Mouse (Mus musculus): ENCODE results near the gene Il17ra. TPM values are rescaled to one million over a fixed set of nuclear protein-coding genes. Genes with fewer than 3 reads are reported as not detected.
A peak's percentile ranks its signal among the peaks of the same experiment; 100 is the strongest.

Il17ra gene
- total RNA-seq, 2 experiments from 2014 or later, result 23.1 to 25.9 TPM

DNA sequence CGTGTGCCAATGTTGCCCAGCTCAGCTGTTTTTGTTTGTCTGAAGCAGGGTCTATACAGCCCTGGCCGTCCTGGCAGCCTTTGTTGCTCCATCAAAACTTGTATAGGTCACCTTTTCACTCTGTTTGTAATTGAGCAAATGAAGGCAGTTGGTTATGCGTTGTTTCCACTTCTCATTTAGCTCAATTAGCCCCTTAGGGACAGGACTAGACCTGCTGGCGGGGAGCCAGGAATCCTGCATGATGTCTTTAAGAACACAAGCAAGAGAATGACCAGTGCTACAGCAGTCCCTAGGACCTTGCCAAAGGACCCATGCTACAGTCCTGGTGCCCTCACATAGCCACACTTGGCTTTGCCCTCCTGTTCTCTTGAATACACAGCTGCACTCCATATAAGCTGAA lies 42.5 kb downstream of the Il17ra start:
- ATAC-seq (replicated peaks; ENCODE audit: poor library complexity), result no peak

DNA sequence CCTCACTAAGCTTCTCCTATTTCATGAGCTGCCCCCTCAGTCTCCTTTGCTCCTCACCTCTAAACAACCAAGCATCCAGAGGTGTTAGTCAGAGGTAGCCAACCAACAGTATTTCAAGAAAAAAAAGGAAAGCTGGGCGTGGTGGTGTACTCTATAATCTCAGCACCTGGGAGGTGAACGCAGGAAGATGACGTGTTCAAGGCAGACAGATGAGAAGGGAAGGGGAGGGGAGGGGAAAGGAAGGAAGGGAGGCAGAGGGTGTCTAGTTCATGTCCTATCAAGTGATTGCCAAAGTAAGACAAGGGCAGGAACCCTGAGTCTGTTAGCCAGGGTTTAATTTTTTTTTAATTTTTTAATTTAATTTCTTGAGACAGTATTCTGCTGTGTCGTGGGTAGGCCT lies 45.6 kb downstream of the Il17ra start:
- ATAC-seq (replicated peaks; ENCODE audit: poor library complexity), result no peak

DNA sequence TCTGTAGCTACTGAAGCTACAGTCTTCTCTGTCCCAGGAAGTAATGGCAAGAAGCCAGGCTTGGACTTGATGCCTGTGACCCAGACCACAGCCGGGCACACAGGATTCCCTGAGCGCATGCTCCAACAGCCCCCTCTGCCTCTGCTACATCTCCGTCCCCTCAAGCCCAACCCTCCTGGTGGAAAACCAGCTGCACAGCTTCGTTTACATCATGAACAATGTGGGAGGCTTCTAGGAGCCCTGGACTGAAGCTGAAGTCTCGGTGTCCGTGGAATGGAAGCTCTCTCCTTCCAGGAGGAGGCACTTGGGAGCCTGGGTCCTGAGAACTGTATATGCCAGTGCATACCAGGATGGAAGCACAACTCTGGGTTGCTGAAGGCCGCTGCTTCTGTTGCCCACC lies 46.9 kb downstream of the Il17ra start:
- ATAC-seq (replicated peaks; ENCODE audit: poor library complexity), result no peak

DNA sequence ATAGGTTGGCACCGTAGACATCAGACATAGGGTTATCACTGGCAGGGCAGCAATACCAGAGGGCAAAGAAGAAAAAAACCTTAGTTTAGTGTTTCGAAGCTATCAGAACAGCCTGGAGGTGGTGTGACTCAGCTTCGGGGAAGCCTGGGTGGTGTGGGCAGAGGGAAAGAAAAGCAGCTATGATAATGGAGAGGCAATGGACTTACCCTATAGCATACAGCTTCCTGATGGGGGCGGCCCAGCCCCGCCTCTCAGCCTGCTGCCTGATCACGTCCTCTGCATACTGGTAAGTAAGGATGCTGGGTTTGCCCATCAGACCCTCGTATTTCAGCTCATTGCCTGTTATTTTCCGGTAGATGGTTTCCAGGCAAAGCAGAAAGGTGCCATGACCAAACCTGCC lies 47.4 kb downstream of the Il17ra start:
- ATAC-seq (replicated peaks; ENCODE audit: poor library complexity), result peak; percentile 66

DNA sequence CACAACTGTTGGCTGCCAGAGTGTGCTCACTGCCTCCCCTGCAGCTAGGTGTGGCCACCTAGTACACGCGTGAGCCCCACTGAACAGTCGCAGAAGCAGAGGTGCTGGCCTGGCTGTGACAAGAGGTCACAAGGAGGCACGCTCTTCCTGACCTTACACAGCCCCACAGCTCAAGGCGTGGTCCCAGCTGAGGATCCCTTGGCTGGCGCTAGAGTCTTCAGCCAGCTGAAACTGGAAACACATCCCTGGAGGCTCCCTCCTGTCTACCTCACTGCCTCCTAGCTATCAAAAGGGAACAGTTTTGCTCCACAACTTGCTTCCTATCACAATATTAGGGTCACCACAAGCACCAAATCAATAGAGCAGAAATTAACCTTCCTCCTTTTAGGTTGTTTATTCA lies 48.2 kb downstream of the Il17ra start:
- no peak for ATAC-seq (replicated peaks; ENCODE audit: poor library complexity)

DNA sequence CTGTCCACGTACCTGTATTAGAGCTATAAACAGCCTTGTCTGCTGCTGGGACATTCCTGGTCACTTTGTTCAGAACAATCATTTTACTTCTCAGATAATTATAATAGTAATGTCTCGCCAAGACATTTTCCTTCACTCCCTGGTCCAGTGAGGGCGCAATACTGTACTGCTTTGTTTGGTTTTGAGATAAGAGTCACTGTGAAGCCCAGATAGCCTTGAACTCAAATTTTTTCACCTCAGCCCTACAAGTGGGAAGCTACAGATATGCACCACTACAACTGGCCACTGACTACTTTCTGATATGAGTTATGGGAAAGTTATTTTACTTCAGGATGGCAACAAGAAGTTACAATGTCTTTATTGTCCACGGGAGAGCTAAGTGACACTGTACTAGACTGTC lies 53.4 kb downstream of the Il17ra start:
- ATAC-seq (replicated peaks; ENCODE audit: poor library complexity), result peak; percentile 97

DNA sequence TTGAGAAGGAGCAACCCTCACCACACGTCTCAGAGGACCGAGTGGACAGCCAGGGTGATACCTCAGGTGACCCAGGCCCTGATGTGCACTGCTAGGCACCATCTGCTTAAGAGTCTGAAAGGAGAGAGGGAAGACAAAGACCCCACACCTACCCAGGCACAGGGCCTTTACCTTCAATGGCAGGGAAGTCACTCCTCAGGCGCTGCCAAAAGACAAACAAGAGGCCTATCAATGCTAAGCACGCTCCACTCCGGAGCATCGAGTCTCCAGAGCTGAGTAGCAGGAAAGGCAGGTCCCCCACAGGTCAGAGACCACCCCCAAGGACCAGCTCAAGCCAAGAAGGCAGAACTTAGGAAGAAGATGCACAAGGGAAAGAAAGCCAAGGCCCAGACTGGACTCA lies 53.8 kb downstream of the Il17ra start:
- peak; percentile 14; the same call in 1 of the 2 replicates for ATAC-seq (replicated peaks; ENCODE audit: poor library complexity)

DNA sequence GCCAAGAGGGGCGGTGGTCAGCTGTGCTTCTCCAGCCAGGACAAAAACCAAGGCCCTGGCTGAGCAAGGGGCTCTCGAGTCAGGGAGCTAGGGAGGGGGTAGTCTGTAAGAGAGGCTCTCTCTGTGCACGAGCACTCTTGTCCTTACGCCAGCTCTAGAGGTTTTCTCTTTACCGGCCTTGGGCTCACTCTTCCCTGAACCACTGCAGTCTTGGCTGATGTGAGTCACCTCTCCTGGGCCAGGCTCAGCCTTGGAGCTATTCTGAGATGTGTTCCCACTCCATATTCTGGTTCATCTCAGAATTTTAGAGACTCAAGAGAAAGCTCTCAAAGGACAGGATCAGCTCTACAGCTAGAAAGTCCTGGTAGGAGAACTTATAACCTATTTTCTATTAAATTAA lies 54.3 kb downstream of the Il17ra start:
- no peak for ATAC-seq (replicated peaks; ENCODE audit: poor library complexity)

DNA sequence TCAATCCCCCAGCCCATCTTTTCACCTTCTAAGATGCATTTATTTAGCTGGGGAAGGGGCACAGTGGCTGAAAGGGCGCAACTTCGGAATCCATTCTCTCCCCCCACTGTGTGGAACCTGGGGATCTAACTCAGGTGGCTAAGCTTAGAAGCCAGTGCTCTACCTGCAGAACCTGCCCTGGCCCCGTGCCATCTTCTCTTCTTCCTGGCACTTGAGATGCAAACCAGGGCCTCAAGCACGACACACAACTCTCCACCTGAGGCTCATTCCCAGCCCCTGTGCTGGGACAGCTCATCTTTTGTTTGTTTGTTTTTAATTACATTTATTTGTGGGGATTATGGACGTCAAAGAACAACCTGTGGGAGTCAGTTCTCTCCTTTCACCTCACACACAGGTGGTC lies 56.6 kb downstream of the Il17ra start:
- ATAC-seq (replicated peaks; ENCODE audit: poor library complexity), result no peak

DNA sequence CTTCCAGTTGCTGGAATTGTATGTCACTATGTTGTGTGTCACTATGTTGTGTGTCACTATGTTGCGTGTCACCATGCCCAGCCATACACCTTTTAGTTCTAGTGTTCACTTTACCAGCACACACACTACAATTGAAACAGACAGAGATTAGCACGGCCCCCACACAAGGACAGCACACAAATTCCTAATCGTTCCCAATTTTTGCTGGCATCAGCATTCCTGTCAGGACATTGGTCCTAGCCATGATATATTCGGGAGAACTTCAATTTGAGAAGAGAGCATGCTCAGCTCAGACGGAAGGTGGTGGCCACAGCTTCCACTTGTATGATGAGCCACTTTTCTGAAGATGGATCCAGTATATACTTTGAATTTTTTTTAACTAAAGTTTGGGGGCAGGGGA lies 61.7 kb downstream of the Il17ra start:
- no peak for ATAC-seq (replicated peaks; ENCODE audit: poor library complexity)

DNA sequence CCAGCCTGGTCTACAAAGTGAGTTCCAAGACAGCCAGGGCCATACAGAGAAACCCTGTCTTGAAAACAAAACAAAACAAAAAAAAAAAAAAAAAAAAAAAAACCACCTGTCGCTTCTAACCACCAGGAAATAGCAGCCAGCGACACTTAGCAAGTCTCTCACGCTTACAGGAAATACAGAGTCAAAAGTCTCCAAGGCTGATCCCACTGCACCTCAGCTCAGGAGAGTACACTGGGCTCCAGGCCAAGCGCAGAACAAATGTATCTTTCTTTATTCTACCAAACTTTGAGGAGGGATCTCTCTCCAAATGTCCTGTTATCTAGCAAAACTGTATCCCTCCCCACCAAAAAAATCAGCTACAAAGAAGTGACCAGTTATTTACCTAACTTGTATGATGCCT lies 66.1 kb downstream of the Il17ra start:
- no peak for ATAC-seq (replicated peaks; ENCODE audit: poor library complexity)

DNA sequence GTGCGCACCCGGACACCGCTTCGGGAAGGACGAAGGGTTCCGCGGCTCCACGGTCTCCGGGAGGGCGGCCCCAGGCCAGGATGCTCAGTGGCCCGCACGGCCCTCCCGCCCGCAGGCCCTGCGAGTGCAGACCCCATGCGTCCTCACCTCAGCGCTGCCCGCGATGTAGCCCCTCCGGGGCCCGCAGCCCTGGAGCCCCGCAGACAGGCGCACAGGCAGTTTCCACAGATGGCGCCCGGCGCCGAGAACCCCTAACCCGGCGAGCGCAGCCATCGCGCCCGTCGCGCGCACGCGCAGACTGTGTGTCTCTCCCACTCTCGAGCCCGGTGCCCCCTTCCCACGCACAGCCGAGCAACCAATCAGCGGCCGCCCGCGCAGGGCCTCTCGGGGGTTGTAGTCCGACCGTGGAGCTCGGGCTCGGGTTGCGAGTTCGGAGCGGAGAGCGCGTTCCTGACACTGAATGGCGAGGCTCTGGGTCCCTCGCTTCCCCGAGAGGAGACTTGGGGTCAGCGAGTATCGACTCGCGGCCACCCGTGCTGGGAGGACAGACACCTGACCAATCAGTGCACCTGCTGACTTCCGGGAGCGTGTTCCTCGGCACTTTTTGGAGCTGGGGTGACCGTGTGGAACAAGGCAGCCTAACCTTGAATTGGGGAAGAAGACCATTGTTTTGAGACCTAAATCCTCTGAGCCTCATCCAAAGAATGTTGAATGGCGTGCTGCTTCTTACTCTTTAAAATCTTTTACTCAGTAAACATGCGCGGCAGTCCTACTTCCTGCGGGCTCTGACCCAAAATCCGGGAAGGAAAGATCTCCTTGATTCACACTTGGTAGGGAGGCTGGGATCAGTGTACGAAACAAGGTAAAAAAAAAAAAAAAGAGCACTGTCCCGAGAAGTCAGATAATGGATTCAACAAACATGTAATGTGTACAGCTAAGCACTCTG lies 68.2 kb downstream of the Il17ra start, which contains the start of gene Hdhd5:
Hdhd5 (minus strand) TSS at position 300 of the 946 bp plus-strand sequence.
- peak; percentile 99 for ATAC-seq (replicated peaks; ENCODE audit: poor library complexity)

DNA sequence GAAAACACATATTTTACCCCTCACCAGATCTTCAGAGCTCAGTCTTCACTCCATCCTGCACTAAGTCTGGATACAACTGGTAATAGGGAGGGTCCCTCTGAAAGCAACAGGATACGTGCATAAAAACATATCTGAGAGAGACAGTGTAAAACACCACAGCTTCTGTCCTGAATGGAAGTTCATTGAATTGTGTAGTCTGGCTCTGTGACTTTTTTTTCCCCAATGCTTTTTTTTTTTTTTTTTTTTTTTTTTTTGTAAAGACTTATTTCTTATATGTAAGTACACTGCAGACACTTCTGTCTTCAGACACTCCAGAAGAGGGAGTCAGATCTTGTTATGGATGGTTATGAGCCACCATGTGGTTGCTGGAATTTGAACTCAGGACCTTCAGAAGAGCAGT lies 69.5 kb downstream of the Il17ra start:
- ATAC-seq (replicated peaks; ENCODE audit: poor library complexity), result no peak

DNA sequence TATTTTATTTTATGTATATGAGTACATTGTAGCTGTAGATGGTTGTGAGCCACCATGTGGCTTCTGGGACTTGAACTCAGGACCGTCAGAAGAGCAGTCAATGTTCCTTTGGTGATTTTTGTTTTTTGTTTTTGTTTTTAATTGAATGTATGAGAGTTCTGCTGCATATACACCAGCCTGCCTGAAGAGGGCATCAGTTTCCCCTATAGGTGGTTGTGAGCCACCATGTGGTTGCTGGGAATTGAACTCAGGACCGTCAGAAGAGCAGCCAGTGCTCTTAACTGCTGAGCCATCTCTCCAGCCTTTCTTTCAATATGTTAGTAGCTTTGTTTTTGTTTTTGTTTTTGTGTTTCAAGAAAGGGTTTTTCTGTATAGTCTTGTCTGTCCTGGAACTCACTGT lies 73.3 kb downstream of the Il17ra start:
- no peak for ATAC-seq (replicated peaks; ENCODE audit: poor library complexity)

Other genes with a start within 250 kb of the Il17ra start
- gene D330020A13Rik, start 168.9 kb upstream of the Il17ra start, total RNA-seq (2015), result not detected in 2 replicates
- gene D330020A13Rik, start 168.9 kb upstream of the Il17ra start, total RNA-seq (2017), result not detected in 2 replicates
- gene B4galnt3, start 168.7 kb upstream of the Il17ra start, total RNA-seq (2015), result not detected in 2 replicates
- 0.03 and 0.12 TPM in 2 replicates for gene B4galnt3, start 168.7 kb upstream of the Il17ra start, total RNA-seq (2017)
- 30.6 and 31.0 TPM in 2 replicates for gene Kdm5a, start 99.1 kb upstream of the Il17ra start, total RNA-seq (2015)
- gene Kdm5a, start 99.1 kb upstream of the Il17ra start, total RNA-seq (2017), result 68.8 and 117 TPM in 2 replicates
- 13.7 and 19.4 TPM in 2 replicates for gene Ccdc77, start 98.9 kb upstream of the Il17ra start, total RNA-seq (2015)
- 31.5 and 33.8 TPM in 2 replicates for gene Ccdc77, start 98.9 kb upstream of the Il17ra start, total RNA-seq (2017)
- 0.10 TPM in 1 of 2 replicates, not detected in the other for gene Tmem121b, start 30.6 kb downstream of the Il17ra start, total RNA-seq (2015)
- gene Tmem121b, start 30.6 kb downstream of the Il17ra start, total RNA-seq (2017), result 0.08 TPM in 1 of 2 replicates, not detected in the other
- gene Hdhd5, start 68.1 kb downstream of the Il17ra start, total RNA-seq (2015), result 4.3 TPM in 2 replicates
- gene Hdhd5, start 68.1 kb downstream of the Il17ra start, total RNA-seq (2017), result 4.7 and 7.6 TPM in 2 replicates
- 0.42 and 1.3 TPM in 2 replicates for gene Cecr2, start 203.1 kb downstream of the Il17ra start, total RNA-seq (2015)
- 0.12 and 1.8 TPM in 2 replicates for gene Cecr2, start 203.1 kb downstream of the Il17ra start, total RNA-seq (2017)